Mouse (Mus musculus) WW6 (cell line): ENCODE results near the gene Uggt1.
A peak's percentile ranks its signal among the peaks of the same experiment; 100 is the strongest.

Source experiments
- DNase-seq: peaks from one replicate; pipeline ENCODE4 v3.0.0-alpha.2; 2013; ENCODE audit warnings: low read depth, low spot score

Uggt1 gene

GRCm38 (mm10) chr1:36244058-36244827, at the start of gene Uggt1:
TSS of gene Uggt1 (minus strand) at chr1:36244720.
- peak; percentile 78 for DNase-seq

GRCm38 (mm10) chr1:36293470-36293869, 49.0 kb upstream of the Uggt1 start:
- no peak for DNase-seq

DNA sequence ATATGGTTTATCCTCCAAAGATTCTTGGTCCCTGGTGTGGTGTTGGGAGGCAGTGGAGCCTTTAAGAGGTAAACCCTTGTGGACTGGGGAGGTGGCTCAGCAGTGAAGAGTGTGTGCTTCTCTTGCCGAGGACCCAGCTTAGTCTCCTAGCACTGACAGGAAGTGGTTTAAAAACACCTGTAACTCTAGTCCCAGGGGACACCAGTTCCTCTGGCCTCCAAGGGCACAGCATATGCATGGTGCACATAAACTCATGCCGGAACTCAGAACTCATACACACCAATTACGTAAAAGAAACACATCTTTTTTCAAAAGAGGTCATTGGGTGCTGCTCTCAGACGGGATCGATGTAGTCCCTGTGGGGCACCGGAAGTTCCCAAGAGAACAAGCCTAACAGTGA, 37.3 kb upstream of the Uggt1 start:
- DNase-seq = no peak

DNA sequence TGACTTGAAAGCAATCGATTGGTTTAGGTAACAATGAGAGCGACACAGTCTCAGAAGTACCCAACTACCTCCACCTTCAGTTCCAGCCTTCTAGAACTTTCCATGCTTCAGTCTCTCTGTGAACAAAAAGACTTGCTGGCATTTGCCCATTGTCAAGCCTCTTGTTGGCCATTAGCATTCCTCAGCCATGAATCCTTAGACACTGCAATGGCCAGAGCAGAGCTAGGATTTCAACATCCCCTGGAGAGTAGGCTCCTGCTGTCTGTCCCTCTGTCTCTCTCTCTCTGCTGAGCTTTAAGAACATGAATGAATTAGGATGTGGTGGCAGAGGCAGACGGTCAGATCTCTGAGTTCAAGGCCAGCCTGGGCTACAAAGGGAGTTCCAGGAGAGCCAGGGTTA, 36.4 kb upstream of the Uggt1 start:
- no peak for DNase-seq

GRCm38 (mm10) chr1:36279202-36279601, 34.7 kb upstream of the Uggt1 start:
- no peak for DNase-seq

DNA sequence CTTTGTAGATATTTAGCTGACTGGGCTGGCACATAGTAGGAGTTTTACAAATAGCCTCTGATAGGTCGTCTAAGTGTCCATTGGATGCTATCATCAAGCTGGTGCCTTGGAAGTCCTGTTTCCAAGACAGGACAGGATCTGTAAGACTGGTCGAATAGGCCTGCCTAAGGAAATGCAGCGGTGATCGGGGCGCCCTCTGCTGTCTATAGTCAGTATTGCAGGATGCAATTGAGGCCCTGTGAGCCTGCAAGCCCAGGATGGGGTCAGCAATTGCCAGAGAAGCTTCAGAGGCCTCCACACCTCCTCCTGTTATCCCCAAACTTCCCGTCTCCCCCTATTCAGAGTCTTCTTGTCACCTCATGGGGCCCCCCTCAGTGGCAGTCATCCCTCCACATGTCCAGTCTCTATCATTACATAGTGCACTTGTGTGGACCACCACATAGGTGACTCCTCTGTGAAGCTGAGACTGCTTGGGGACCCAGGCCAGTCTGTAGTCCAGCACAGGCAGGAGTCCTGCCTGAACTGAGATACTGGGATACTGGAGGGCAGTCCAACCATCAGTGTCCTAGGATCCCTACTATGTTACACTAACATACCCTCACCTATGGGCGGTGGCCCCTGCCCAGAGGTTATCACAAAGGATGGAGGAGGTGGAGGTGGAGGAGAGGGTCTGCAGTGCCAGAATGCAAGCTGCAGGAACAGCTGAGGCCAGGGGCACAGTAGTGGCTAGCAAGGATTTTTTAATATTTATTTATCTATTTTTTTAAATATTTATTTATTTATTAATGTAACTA, 32.9 kb upstream of the Uggt1 start:
- DNase-seq = no peak

DNA sequence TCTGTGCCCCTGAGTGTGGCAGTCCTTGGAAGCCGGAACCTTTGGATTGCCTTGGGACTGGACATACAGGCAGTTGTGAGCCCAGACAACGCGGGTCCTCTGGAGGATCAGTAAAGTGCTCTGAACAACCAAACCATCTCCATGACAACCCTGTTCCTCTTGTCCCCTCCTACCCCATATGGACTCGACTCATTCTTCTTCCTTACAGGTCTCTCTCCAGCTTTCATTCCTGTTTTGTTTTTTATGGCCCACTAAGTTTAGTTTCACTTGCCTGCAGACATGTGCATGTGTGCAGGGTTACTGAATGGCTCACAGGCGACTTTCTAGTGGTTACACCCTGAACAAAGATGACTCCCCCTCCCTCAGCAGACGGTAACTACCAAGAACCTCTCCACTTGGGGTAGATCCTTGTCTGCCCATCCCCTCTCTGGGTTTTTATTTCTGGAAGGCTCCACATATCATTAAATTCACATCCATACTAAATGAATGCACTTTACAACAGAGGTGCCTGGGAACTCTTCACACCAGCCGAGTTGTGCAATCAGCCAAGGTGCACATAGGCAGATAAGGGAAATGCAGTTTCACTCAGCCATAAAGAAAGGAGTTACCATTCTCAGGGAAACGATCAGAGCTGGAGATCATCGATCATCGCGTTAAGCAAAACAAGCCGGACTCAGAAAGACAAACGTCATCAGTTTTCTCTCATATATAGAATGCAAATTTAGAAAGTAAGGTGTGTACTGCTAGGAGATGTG, 31.3 kb upstream of the Uggt1 start:
- no peak for DNase-seq

DNA sequence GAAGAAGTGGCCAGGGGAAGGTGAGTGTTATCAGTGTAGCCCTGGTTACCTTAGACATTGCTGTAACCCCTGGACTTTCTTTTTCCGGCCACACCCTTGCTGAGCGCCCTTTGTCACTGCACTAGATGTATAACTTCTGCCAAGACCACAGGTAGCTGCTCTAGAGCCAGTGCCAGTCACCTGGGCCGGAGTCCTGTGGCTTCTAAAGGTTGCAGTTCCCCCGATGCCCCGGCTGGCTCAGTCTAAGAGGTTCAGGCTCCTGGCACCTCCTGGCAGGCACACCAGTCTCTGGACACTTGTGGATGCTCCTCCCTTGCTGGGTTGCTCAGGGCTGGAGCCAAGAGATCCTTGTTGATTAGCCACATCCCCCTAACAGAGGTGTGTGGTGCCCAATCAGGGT, 29.9 kb upstream of the Uggt1 start, which contains the start of gene Neurl3:
Gene Neurl3 (minus strand): TSS at position 225 of the 400 bp plus-strand sequence.
- DNase-seq = no peak

DNA sequence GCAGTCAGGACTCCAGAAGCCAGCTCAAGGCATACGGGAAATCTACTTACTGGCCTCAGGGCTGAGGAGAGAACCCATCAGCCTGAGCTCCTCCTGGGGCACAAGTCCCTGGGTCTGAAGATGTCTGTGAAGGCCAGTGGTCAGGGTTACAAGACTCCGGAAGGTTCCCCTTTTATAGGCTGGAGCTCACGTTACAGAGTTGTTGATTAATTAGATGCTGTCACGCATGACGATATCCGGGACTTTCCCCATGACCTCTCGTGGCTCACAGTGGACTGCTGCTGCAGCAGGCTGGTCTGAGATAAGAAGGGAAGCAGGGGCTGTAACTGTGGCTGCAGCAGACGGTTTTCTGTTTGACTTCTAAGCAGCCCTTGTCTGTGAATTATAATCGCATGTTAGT, 28.8 kb upstream of the Uggt1 start:
- DNase-seq = no peak

GRCm38 (mm10) chr1:36272546-36272945, 28.0 kb upstream of the Uggt1 start:
- DNase-seq = no peak

GRCm38 (mm10) chr1:36271516-36272230, 27.2 kb upstream of the Uggt1 start:
- DNase-seq = no peak

DNA sequence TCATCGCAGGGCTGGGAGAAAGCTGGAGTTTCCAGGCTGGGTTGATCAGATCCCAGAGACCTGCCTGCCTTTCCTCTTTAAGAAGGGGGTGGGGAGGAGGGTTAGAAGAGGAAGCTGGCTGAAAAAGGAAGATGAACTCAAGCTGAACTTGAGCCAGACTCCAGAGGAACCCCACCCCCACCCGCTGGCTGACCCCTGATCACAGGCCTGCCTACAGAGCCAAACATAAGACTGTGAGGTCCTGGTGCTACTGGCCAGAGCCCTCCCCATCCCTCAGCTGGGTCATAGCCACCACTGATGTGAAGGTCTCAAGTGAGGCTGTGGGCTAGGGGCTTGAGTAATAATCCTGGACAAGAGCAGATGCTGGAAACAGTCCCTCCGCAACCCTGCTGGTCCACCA, 26.1 kb upstream of the Uggt1 start:
- no peak for DNase-seq

- no peak for DNase-seq
These were observed 24.7 kb upstream of the Uggt1 start for GRCm38 (mm10) chr1:36269121-36269795.

DNA sequence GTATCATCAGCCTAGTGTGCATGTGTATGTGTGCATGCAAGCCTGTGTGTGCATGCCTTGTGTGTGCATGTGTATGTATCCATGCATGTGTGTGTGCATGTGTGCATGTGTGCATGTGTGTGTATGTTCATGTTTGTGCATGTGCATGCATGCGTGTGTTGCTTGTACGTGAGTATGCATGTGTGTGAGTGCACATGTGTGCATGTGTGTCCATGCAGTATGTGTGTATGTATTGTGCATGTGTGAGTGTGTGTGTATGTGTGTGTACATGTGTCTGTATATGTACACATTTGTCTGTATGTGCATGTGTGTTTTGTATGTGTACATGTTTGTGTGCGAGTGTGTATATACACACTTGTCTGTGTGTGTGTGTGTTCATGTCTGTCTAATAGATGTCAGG, 23.1 kb upstream of the Uggt1 start:
- no peak for DNase-seq

DNA sequence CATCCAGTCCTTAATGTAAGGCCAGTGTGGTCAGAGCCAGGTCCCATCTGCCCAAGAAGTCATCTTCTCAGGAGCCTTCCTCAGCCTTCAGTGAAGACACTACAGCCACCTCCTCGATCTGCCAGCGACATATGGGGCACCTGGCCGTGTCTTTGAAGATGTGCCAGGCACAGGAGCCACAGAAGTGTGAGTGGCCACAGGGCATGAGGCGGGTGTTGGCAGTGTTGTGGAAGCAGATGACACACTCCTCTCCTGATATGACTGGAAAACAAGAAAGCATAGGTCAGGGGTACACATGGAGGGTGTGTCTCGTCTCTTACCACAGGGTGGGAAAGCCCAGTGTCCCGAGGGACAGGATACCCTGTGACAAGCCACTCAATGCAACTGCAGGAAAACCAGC, 21.8 kb upstream of the Uggt1 start:
- no peak for DNase-seq

- DNase-seq = no peak
These were observed 19.4 kb upstream of the Uggt1 start for GRCm38 (mm10) chr1:36263833-36264488.

DNA sequence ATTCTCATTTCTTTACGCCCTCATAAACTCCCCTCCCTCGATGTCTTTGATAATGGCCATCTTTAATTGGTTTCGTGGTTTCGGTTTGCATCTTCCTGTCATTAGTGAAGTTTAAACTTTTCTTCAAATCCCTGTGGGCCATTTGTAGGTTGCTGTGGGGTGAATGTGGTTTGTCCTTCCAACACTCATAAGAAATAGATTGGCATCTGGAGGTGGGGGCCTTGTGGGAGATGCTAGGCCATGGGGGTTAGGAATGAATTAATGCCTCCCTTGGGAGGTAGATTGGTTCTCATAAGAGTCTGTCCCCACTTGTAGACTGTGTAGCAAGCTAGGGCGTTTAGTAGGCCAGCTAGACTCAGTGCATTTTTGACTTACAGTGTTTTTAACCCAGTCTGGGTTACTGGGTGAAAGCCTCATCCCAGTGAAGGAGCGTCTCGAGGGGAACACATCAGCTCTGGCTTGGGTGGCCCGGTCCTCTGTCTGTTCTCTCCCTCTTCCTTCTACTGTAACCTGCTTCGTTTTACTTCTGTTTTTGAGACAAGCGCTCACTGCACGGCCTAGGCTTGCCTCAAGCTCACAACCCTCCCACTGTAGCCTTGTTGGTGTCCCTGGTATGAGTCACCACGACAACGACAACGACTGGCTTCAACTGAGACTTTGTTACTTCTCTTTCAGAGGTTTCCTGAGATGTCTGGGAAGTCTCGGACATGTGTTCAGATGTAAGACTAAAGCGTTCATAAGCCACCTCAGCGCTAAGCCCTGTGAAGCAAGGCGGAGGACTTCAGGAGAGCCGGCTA, 17.4 kb upstream of the Uggt1 start:
- no peak for DNase-seq

DNA sequence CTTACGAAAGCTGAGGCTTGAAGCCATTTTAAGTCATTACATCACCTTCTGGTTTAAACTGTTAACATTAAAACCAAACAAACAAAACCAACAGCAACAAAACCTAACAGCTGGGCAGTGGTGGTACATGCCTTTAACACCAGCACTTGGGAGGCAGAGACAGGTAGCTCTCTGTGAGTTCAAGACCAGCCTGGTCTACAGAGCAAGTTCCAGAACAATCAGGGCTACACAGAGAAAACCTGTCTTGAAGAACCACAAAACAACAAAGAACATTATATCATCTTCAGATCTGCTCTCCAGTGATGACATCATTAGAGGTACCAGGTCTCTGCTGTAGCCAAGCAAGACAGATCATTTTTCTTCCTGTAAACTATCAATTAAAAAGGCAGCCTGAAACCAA, 15.9 kb upstream of the Uggt1 start:
- no peak for DNase-seq

DNA sequence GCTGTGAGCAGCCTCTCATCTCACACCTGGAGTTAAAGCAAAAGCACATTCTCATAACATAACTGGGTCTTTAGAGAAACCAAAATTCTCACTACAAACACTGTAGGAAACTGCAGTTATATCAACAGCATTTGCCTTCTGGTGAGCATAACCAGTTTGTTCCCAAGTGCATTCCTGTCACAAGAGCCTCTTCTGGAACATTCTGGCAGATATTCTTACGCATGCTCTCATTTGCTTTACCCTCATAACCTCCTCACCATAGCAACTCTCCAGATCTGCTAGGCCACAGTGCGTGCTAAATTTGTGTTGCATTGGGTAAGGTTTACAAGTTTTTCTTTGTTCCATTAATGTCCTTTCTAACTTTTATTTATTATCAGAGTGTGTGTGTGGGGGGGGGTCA, 14.8 kb upstream of the Uggt1 start:
- no peak for DNase-seq

GRCm38 (mm10) chr1:36258631-36259030, 14.1 kb upstream of the Uggt1 start:
- no peak for DNase-seq
